Mouse (Mus musculus): ENCODE measurements around the gene Zfp575. TPM values are rescaled to one million over a fixed set of nuclear protein-coding genes. Genes with fewer than 3 reads are reported as not detected.

The Zfp575 gene
- polyA plus RNA-seq, 1 experiment from 2014 or later, result 0.22 TPM

GRCm38 (mm10) chr7:24538701-24539100 lies 48.7 kb downstream of the Zfp575 start:
- Histone ChIP-seq H3K9ac (no peak overlapping the region), H3K27me3 (no peaks in the 10 kb centered on the region), H3K27ac (replicated peaks) (no peak overlapping the region), H3K4me1 (replicated peaks) (0 out of 2 replicates have a peak, but pooled peaks cover 4% of the 10 kb centered on the region), H3K9me3 (replicated peaks) (no peaks in the 10 kb centered on the region), H3K36me3 (replicated peaks) (peaks cover 9% of the 10 kb centered on the region), H3K4me2 (no peak overlapping the region), H3K4me3 (replicated peaks) (no peak overlapping the region)
- WGBS (ENCODE audit: insufficient replicate concordance), result 43% methylated on average over 5 of the region's 5 CpGs
- ATAC-seq (ENCODE audit: insufficient read depth), result no peak

GRCm38 (mm10) chr7:24538154-24538553 lies 49.3 kb downstream of the Zfp575 start:
- ATAC-seq (ENCODE audit: insufficient read depth), result no peak
- Histone ChIP-seq H3K27me3 (no peaks in the 10 kb centered on the region), H3K4me2 (no peak overlapping the region), H3K4me1 (replicated peaks) (0 out of 2 replicates have a peak, but pooled peaks cover 4% of the 10 kb centered on the region), H3K9ac (no peak overlapping the region), H3K36me3 (replicated peaks) (peaks cover 14% of the 10 kb centered on the region), H3K9me3 (replicated peaks) (no peaks in the 10 kb centered on the region), H3K27ac (replicated peaks) (no peak overlapping the region), H3K4me3 (replicated peaks) (no peak overlapping the region)
- 30% methylated on average over 5 of the region's 5 CpGs for WGBS (ENCODE audit: insufficient replicate concordance)

GRCm38 (mm10) chr7:24537591-24537990 lies 49.9 kb downstream of the Zfp575 start:
- Histone ChIP-seq H3K9ac (no peak overlapping the region), H3K9me3 (replicated peaks) (no peaks in the 10 kb centered on the region), H3K4me2 (no peak overlapping the region), H3K4me1 (replicated peaks) (0 out of 2 replicates have a peak, but pooled peaks cover 4% of the 10 kb centered on the region), H3K4me3 (replicated peaks) (no peak overlapping the region), H3K27me3 (no peaks in the 10 kb centered on the region), H3K27ac (replicated peaks) (no peak overlapping the region), H3K36me3 (replicated peaks) (peaks cover 18% of the 10 kb centered on the region)
- no peak for ATAC-seq (ENCODE audit: insufficient read depth)
- WGBS (ENCODE audit: insufficient replicate concordance), result 50% methylated on average over 5 of the region's 5 CpGs

- Histone ChIP-seq H3K27me3 (no peaks in the 10 kb centered on the region), H3K9me3 (replicated peaks) (no peaks in the 10 kb centered on the region), H3K36me3 (replicated peaks) (peaks cover 18% of the 10 kb centered on the region), H3K9ac (no peak overlapping the region), H3K4me2 (no peak overlapping the region), H3K4me3 (replicated peaks) (no peak overlapping the region), H3K27ac (replicated peaks) (no peak overlapping the region), H3K4me1 (replicated peaks) (peaks cover 5% of the 10 kb centered on the region; the same call in 1 of the 2 replicates)
- ATAC-seq (ENCODE audit: insufficient read depth), result no peak
- WGBS (ENCODE audit: insufficient replicate concordance), result 72% methylated on average over 4 of the region's 4 CpGs
Measured at GRCm38 (mm10) chr7:24537081-24537480, 50.4 kb downstream of the Zfp575 start.

GRCm38 (mm10) chr7:24534301-24534700 lies 53.1 kb downstream of the Zfp575 start:
- Histone ChIP-seq H3K27ac (replicated peaks) (no peak overlapping the region), H3K27me3 (no peaks in the 10 kb centered on the region), H3K9ac (no peak overlapping the region), H3K9me3 (replicated peaks) (no peaks in the 10 kb centered on the region), H3K4me3 (replicated peaks) (no peak overlapping the region), H3K4me1 (replicated peaks) (peaks cover 24% of the 10 kb centered on the region), H3K36me3 (replicated peaks) (peaks cover 18% of the 10 kb centered on the region), H3K4me2 (no peak overlapping the region)
- ATAC-seq (ENCODE audit: insufficient read depth), result no peak
- 81% methylated on average over 19 of the region's 19 CpGs for WGBS (ENCODE audit: insufficient replicate concordance)

Other genes with a start within 250 kb of the Zfp575 start
- gene Lypd5, start 238.4 kb downstream of the Zfp575 start, polyA plus RNA-seq (2015; fragmentation: Nextera tagmentation; extraction: Ambion mirVana), result not detected in 2 replicates
- gene Kcnn4, start 217.4 kb downstream of the Zfp575 start, polyA plus RNA-seq (2015; fragmentation: Nextera tagmentation; extraction: Ambion mirVana), result 127 and 144 TPM in 2 replicates
- 14.8 and 15.9 TPM in 2 replicates for gene Smg9, start 188.0 kb downstream of the Zfp575 start, polyA plus RNA-seq (2015; fragmentation: Nextera tagmentation; extraction: Ambion mirVana)
- 0.18 TPM in 1 of 2 replicates, not detected in the other for gene Irgc1, start 135.3 kb downstream of the Zfp575 start, polyA plus RNA-seq (2015; fragmentation: Nextera tagmentation; extraction: Ambion mirVana)
- gene Plaur, start 125.2 kb downstream of the Zfp575 start, polyA plus RNA-seq (2015; fragmentation: Nextera tagmentation; extraction: Ambion mirVana), result 5.8 and 6.5 TPM in 2 replicates
- gene Cadm4, start 105.6 kb downstream of the Zfp575 start, polyA plus RNA-seq (2015; fragmentation: Nextera tagmentation; extraction: Ambion mirVana), result 0.20 and 0.25 TPM in 2 replicates
- gene Zfp428, start 80.6 kb downstream of the Zfp575 start, polyA plus RNA-seq (2015; fragmentation: Nextera tagmentation; extraction: Ambion mirVana), result 4.2 and 4.5 TPM in 2 replicates
- not detected in 2 replicates for gene AC161166.1, start 75.2 kb downstream of the Zfp575 start, polyA plus RNA-seq (2015; fragmentation: Nextera tagmentation; extraction: Ambion mirVana)
- 1.6 and 2.0 TPM in 2 replicates for gene Irgq, start 57.0 kb downstream of the Zfp575 start, polyA plus RNA-seq (2015; fragmentation: Nextera tagmentation; extraction: Ambion mirVana)
- gene Pinlyp, start 41.5 kb downstream of the Zfp575 start, polyA plus RNA-seq (2015; fragmentation: Nextera tagmentation; extraction: Ambion mirVana), result not detected in 2 replicates
- gene Xrcc1, start 41.4 kb downstream of the Zfp575 start, polyA plus RNA-seq (2015; fragmentation: Nextera tagmentation; extraction: Ambion mirVana), result 41.1 and 48.9 TPM in 2 replicates
- 27.1 and 28.9 TPM in 2 replicates for gene Ethe1, start 98 bp downstream of the Zfp575 start, polyA plus RNA-seq (2015; fragmentation: Nextera tagmentation; extraction: Ambion mirVana)
- gene Phldb3, start 23.1 kb upstream of the Zfp575 start, polyA plus RNA-seq (2015; fragmentation: Nextera tagmentation; extraction: Ambion mirVana), result 0.10 and 0.12 TPM in 2 replicates
- gene Lypd3, start 48.9 kb upstream of the Zfp575 start, polyA plus RNA-seq (2015; fragmentation: Nextera tagmentation; extraction: Ambion mirVana), result not detected in 2 replicates
- 0.08 TPM in 1 of 2 replicates, not detected in the other for gene Tex101, start 89.0 kb upstream of the Zfp575 start, polyA plus RNA-seq (2015; fragmentation: Nextera tagmentation; extraction: Ambion mirVana)
- gene BC049730, start 121.6 kb upstream of the Zfp575 start, polyA plus RNA-seq (2015; fragmentation: Nextera tagmentation; extraction: Ambion mirVana), result not detected in 2 replicates
- not detected in 2 replicates for gene Gm4763, start 139.3 kb upstream of the Zfp575 start, polyA plus RNA-seq (2015; fragmentation: Nextera tagmentation; extraction: Ambion mirVana)
- gene Cd177, start 172.7 kb upstream of the Zfp575 start, polyA plus RNA-seq (2015; fragmentation: Nextera tagmentation; extraction: Ambion mirVana), result 10.1 and 13.5 TPM in 2 replicates
- gene Ceacam10, start 189.6 kb upstream of the Zfp575 start, polyA plus RNA-seq (2015; fragmentation: Nextera tagmentation; extraction: Ambion mirVana), result 2.1 and 2.4 TPM in 2 replicates

Measured in liver, embryonic 15.5 days (tissue).